Mouse (Mus musculus): Measurements from ENCODE around the gene Slc19a2. TPM values are rescaled to one million over a fixed set of nuclear protein-coding genes. Genes with fewer than 3 reads are reported as not detected.

Gene Slc19a2
- total RNA-seq, 2 experiments from 2014 or later = 5.1 to 6.3 TPM

Other genes with a start within 250 kb of the Slc19a2 start
- gene Sele, start 200.8 kb upstream of the Slc19a2 start, total RNA-seq (2014; fragmentation: Nextera tagmentation) = not detected in 2 replicates
- gene Sele, start 200.8 kb upstream of the Slc19a2 start, total RNA-seq (2017) = 0.05 TPM in 1 of 2 replicates, not detected in the other
- 242 and 318 TPM in 2 replicates for gene Sell, start 187.1 kb upstream of the Slc19a2 start, total RNA-seq (2014; fragmentation: Nextera tagmentation)
- gene Sell, start 187.1 kb upstream of the Slc19a2 start, total RNA-seq (2017) = 272 and 305 TPM in 2 replicates
- 2.2 and 3.7 TPM in 2 replicates for gene Selp, start 133.8 kb upstream of the Slc19a2 start, total RNA-seq (2014; fragmentation: Nextera tagmentation)
- 0.60 and 1.5 TPM in 2 replicates for gene Selp, start 133.8 kb upstream of the Slc19a2 start, total RNA-seq (2017)
- gene F5, start 97.2 kb upstream of the Slc19a2 start, total RNA-seq (2014; fragmentation: Nextera tagmentation) = 1.5 and 3.4 TPM in 2 replicates
- 3.1 and 3.8 TPM in 2 replicates for gene F5, start 97.2 kb upstream of the Slc19a2 start, total RNA-seq (2017)
- 5.5 and 6.1 TPM in 2 replicates for gene Ccdc181, start 26.5 kb downstream of the Slc19a2 start, total RNA-seq (2014; fragmentation: Nextera tagmentation)
- 23.0 and 25.3 TPM in 2 replicates for gene Ccdc181, start 26.5 kb downstream of the Slc19a2 start, total RNA-seq (2017)
- 13.1 and 23.5 TPM in 2 replicates for gene Nme7, start 55.1 kb downstream of the Slc19a2 start, total RNA-seq (2014; fragmentation: Nextera tagmentation)
- gene Nme7, start 55.1 kb downstream of the Slc19a2 start, total RNA-seq (2017) = 43.2 and 53.0 TPM in 2 replicates
- 15.6 and 30.9 TPM in 2 replicates for gene Blzf1, start 58.4 kb downstream of the Slc19a2 start, total RNA-seq (2014; fragmentation: Nextera tagmentation)
- 36.2 and 44.7 TPM in 2 replicates for gene Blzf1, start 58.4 kb downstream of the Slc19a2 start, total RNA-seq (2017)
- gene Atp1b1, start 209.3 kb downstream of the Slc19a2 start, total RNA-seq (2014; fragmentation: Nextera tagmentation) = 7.5 and 8.7 TPM in 2 replicates
- gene Atp1b1, start 209.3 kb downstream of the Slc19a2 start, total RNA-seq (2017) = 5.6 and 8.1 TPM in 2 replicates

Data from granulocyte monocyte progenitor cell, adult 5-6 weeks (primary cell).